Mouse (Mus musculus): Measurements from ENCODE around the gene Larp7. TPM values are rescaled to one million over a fixed set of nuclear protein-coding genes. Genes with fewer than 3 reads are reported as not detected.

Gene Larp7
- polyA plus RNA-seq, 1 experiment from 2014 or later: 86.7 TPM

DNA sequence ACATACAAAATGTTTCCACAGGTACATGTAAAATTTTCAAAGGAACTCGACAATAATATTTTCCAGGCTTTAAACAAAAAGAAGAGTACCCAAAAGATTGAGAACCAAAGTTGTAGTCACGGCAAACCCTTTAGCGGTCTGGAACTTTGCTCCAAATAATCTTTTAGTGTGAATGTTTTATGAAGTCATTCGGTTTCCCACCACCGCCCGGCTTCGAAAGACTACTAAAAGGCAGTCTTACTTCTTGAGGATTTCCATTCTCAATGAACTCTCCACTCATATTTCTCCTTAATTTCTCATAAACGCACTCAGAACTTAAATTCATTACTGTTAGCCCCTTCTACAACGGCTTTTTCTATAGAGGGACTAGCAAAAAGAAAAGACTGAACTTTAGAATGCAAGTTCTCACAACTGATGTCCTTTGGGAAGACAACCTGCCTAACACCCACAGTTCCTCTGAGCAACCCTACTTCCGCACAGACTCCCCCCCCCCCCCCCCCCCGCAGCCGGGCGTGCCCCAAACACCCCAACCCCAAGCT lies 646 bp downstream of the Larp7 start:
- Histone ChIP-seq H3K4me2 (ENCODE audit: low read depth, low read length) (peak overlapping the region; percentile 19), H3K4me3 (ENCODE audit: low read depth, low read length) (peak overlapping the region; percentile 72), H3K36me3 (replicated peaks; ENCODE audit: control insufficient read depth, insufficient read depth, low read depth, low read length) (no peaks in the 10 kb centered on the region; the same call in 1 of the 2 replicates), H3K4me1 (ENCODE audit: control insufficient read depth, insufficient read depth, low read length) (no peaks in the 10 kb centered on the region), H3K27me3 (ENCODE audit: control insufficient read depth, insufficient read depth, low read length) (no peaks in the 10 kb centered on the region), H3K27ac (replicated peaks; ENCODE audit: low read depth, low read length) (no peak overlapping the region), H3K9me3 (replicated peaks; ENCODE audit: control insufficient read depth, low read length) (no peaks in the 10 kb centered on the region), H3K9ac (replicated peaks; ENCODE audit: low read length) (peak overlapping the region; percentile 79)
- ATAC-seq (replicated peaks; ENCODE audit: insufficient number of reproducible peaks, low FRiP score, low TSS enrichment, low read depth): no peak
- 7% methylated on average over 13 of the region's 13 CpGs for WGBS
- DNase-seq (ENCODE audit: low spot score): no peak

DNA sequence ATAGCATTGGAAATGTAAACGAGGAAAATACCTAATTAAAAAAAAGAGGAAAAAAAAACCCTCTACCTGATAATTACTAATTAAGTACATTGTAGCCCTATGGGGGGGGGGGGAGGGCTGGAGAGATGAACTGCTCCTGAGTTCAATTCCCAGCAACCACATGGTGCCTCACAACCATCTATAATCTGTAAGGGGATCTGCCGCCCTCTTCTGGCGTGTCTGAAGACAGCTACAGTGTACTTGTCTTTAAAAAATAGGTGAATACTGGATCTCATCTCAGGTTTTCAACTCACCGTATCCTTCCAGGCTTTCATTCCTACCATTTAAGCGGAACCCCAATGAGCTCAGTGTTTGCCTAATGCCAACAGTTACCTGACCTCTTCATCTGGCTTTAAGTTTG lies 5.3 kb downstream of the Larp7 start:
- no peaks in the 10 kb centered on the region for H3K27me3 ChIP-seq (ENCODE audit: control insufficient read depth, insufficient read depth, low read length)
- H3K27ac ChIP-seq (replicated peaks; ENCODE audit: low read depth, low read length): no peak overlapping the region
- H3K9me3 ChIP-seq (replicated peaks; ENCODE audit: control insufficient read depth, low read length): no peaks in the 10 kb centered on the region
- no peaks in the 10 kb centered on the region for H3K4me1 ChIP-seq (ENCODE audit: control insufficient read depth, insufficient read depth, low read length)
- DNase-seq (ENCODE audit: low spot score) (peak; percentile 57), ATAC-seq (replicated peaks; ENCODE audit: insufficient number of reproducible peaks, low FRiP score, low TSS enrichment, low read depth) (no peak)
- H3K36me3 ChIP-seq (replicated peaks; ENCODE audit: control insufficient read depth, insufficient read depth, low read depth, low read length): peaks cover 5% of the 10 kb centered on the region
- WGBS: 28% methylated on average over 5 of the region's 5 CpGs
- no peak overlapping the region for H3K4me2 ChIP-seq (ENCODE audit: low read depth, low read length)
- H3K9ac ChIP-seq (replicated peaks; ENCODE audit: low read length): no peak overlapping the region
- H3K4me3 ChIP-seq (ENCODE audit: low read depth, low read length): no peak overlapping the region

DNA sequence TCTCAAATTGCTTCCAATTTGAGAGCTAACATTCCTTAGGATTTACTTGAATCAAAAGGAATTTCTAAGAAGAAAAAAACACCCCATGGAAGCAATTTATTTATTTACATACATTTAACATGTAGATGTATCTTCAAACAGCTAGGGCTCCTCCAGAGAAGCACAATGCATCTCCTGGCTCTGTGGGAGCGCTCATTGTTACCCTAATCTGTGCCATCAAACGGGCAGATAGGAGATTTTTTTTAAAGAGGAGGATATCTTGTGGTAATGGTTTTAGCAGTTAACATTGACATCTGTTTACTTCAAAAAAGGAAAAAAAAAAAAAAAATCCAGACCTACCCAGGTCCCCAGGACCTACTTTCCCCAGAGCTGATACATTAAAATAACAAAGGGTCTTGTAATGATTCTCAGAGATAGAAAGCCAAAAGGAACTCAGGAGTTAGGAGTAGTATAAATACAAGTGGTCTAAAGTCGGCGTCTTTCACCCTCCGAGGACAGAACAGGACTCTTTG lies 8.5 kb downstream of the Larp7 start:
- H3K36me3 ChIP-seq (replicated peaks; ENCODE audit: control insufficient read depth, insufficient read depth, low read depth, low read length): peaks cover 5% of the 10 kb centered on the region
- 28% methylated on average over 5 of the region's 5 CpGs for WGBS
- no peak for ATAC-seq (replicated peaks; ENCODE audit: insufficient number of reproducible peaks, low FRiP score, low TSS enrichment, low read depth)

DNA sequence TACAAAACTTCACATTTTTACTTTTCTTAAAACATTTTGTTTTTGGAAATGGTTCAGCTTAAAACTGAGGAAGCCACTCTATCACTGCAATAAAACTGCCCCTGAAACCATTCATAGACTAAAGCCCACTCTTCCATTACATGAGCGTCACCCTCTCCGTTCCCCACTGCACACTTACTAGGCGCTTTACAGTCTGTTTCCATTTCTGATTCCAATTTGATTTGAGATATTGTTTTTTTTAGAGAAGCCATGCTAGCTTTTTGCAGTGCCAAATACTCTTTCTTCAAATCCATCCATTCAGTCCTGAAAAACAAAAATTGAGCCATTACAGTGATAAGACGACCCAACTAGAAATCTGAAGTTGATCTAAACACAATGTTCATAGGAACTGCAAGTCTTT lies 9.2 kb downstream of the Larp7 start:
- Histone ChIP-seq H3K27me3 (ENCODE audit: control insufficient read depth, insufficient read depth, low read length) (no peaks in the 10 kb centered on the region), H3K4me2 (ENCODE audit: low read depth, low read length) (no peak overlapping the region), H3K36me3 (replicated peaks; ENCODE audit: control insufficient read depth, insufficient read depth, low read depth, low read length) (peaks cover 5% of the 10 kb centered on the region), H3K9me3 (replicated peaks; ENCODE audit: control insufficient read depth, low read length) (no peaks in the 10 kb centered on the region), H3K4me3 (ENCODE audit: low read depth, low read length) (no peak overlapping the region), H3K27ac (replicated peaks; ENCODE audit: low read depth, low read length) (no peak overlapping the region), H3K9ac (replicated peaks; ENCODE audit: low read length) (no peak overlapping the region), H3K4me1 (ENCODE audit: control insufficient read depth, insufficient read depth, low read length) (no peaks in the 10 kb centered on the region)
- 75% methylated on average over 4 of the region's 4 CpGs for WGBS
- DNase-seq (ENCODE audit: low spot score): no peak
- ATAC-seq (replicated peaks; ENCODE audit: insufficient number of reproducible peaks, low FRiP score, low TSS enrichment, low read depth): no peak

More for the DNA sequence above, 8.5 kb downstream of the Larp7 start:
- Histone ChIP-seq H3K27ac (replicated peaks; ENCODE audit: low read depth, low read length) (no peak overlapping the region), H3K9ac (replicated peaks; ENCODE audit: low read length) (no peak overlapping the region), H3K4me1 (ENCODE audit: control insufficient read depth, insufficient read depth, low read length) (no peaks in the 10 kb centered on the region), H3K4me2 (ENCODE audit: low read depth, low read length) (no peak overlapping the region), H3K9me3 (replicated peaks; ENCODE audit: control insufficient read depth, low read length) (no peaks in the 10 kb centered on the region), H3K4me3 (ENCODE audit: low read depth, low read length) (no peak overlapping the region), H3K27me3 (ENCODE audit: control insufficient read depth, insufficient read depth, low read length) (no peaks in the 10 kb centered on the region)
- DNase-seq (ENCODE audit: low spot score): no peak

DNA sequence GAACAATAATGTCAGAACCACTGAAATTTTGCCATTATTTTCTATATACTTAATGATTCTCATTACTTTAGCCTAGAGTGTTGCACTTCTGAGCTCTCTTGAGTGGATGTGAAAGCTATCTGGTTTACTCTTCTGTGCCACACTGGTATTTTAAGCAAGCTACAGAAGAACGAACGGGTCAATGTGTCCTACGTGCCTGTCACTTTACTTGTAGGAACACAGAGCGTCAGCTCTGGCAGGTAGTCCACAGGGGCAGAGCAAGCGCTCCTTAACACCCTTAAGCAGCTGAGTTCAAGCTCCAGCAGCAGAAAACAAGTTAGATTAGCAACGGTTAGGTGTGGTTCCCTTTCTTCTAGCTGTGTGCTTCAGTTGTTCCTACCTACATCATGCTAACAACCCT lies 14.0 kb downstream of the Larp7 start:
- Histone ChIP-seq H3K4me1 (ENCODE audit: control insufficient read depth, insufficient read depth, low read length) (no peaks in the 10 kb centered on the region), H3K36me3 (replicated peaks; ENCODE audit: control insufficient read depth, insufficient read depth, low read depth, low read length) (peaks cover 2% of the 10 kb centered on the region; the same call in 1 of the 2 replicates), H3K9ac (replicated peaks; ENCODE audit: low read length) (no peak overlapping the region), H3K4me2 (ENCODE audit: low read depth, low read length) (no peak overlapping the region), H3K9me3 (replicated peaks; ENCODE audit: control insufficient read depth, low read length) (no peaks in the 10 kb centered on the region), H3K4me3 (ENCODE audit: low read depth, low read length) (no peak overlapping the region), H3K27ac (replicated peaks; ENCODE audit: low read depth, low read length) (no peak overlapping the region), H3K27me3 (ENCODE audit: control insufficient read depth, insufficient read depth, low read length) (no peaks in the 10 kb centered on the region)
- DNase-seq (ENCODE audit: low spot score): no peak
- WGBS: 69% methylated on average over 6 of the region's 6 CpGs
- no peak for ATAC-seq (replicated peaks; ENCODE audit: insufficient number of reproducible peaks, low FRiP score, low TSS enrichment, low read depth)

DNA sequence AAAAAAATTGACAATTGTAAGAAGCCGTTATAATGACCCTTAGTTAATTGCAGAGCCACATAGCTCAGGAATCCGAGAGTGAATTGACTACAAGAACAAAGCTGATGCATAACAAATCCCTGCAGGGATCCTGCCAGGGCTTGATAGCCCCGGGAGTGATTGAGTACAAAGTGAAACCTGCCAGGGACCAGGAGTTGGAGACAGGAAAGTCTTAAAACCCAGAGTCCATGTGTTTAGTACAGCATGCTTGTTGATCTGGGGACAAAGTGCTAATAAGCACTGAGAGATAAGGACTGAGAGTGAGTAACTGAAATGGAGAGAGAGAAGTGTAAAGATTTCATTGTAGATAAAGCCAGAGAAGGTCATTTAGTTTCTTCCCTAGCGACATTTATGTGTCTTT lies 22.9 kb downstream of the Larp7 start:
- no peak overlapping the region for H3K27ac ChIP-seq (replicated peaks; ENCODE audit: low read depth, low read length)
- DNase-seq (ENCODE audit: low spot score): no peak
- no peak overlapping the region for H3K4me3 ChIP-seq (ENCODE audit: low read depth, low read length)
- no peak for ATAC-seq (replicated peaks; ENCODE audit: insufficient number of reproducible peaks, low FRiP score, low TSS enrichment, low read depth)
- no peak overlapping the region for H3K4me2 ChIP-seq (ENCODE audit: low read depth, low read length)
- no peaks in the 10 kb centered on the region for H3K4me1 ChIP-seq (ENCODE audit: control insufficient read depth, insufficient read depth, low read length)
- H3K9me3 ChIP-seq (replicated peaks; ENCODE audit: control insufficient read depth, low read length): no peaks in the 10 kb centered on the region
- H3K36me3 ChIP-seq (replicated peaks; ENCODE audit: control insufficient read depth, insufficient read depth, low read depth, low read length): no peaks in the 10 kb centered on the region
- no peaks in the 10 kb centered on the region for H3K27me3 ChIP-seq (ENCODE audit: control insufficient read depth, insufficient read depth, low read length)
- 14% methylated on average over 4 of the region's 4 CpGs for WGBS
- no peak overlapping the region for H3K9ac ChIP-seq (replicated peaks; ENCODE audit: low read length)

DNA sequence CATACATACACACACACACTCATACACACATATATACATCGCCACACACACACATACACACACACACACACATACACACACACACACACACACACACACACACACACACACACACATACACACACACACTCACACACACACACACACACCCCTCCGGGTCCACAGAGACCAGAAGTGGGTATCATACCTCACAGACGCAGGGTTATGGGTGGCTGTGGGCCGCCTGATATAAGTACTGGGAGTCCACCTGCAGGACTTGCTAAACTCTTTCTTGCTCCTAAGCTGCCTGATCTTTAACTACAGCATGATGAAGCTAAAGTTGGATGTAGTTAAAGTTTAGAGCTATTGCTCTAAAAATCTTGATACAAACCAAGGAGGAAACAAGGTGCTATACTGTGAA lies 23.3 kb downstream of the Larp7 start:
- H3K4me2 ChIP-seq (ENCODE audit: low read depth, low read length): no peak overlapping the region
- no peaks in the 10 kb centered on the region for H3K4me1 ChIP-seq (ENCODE audit: control insufficient read depth, insufficient read depth, low read length)
- H3K9me3 ChIP-seq (replicated peaks; ENCODE audit: control insufficient read depth, low read length): no peaks in the 10 kb centered on the region
- ATAC-seq (replicated peaks; ENCODE audit: insufficient number of reproducible peaks, low FRiP score, low TSS enrichment, low read depth) (no peak), DNase-seq (ENCODE audit: low spot score) (no peak)
- H3K4me3 ChIP-seq (ENCODE audit: low read depth, low read length): no peak overlapping the region
- no peaks in the 10 kb centered on the region for H3K27me3 ChIP-seq (ENCODE audit: control insufficient read depth, insufficient read depth, low read length)
- no peaks in the 10 kb centered on the region for H3K36me3 ChIP-seq (replicated peaks; ENCODE audit: control insufficient read depth, insufficient read depth, low read depth, low read length)
- H3K9ac ChIP-seq (replicated peaks; ENCODE audit: low read length): no peak overlapping the region
- WGBS: 76% methylated on average over 4 of the region's 4 CpGs
- no peak overlapping the region for H3K27ac ChIP-seq (replicated peaks; ENCODE audit: low read depth, low read length)

DNA sequence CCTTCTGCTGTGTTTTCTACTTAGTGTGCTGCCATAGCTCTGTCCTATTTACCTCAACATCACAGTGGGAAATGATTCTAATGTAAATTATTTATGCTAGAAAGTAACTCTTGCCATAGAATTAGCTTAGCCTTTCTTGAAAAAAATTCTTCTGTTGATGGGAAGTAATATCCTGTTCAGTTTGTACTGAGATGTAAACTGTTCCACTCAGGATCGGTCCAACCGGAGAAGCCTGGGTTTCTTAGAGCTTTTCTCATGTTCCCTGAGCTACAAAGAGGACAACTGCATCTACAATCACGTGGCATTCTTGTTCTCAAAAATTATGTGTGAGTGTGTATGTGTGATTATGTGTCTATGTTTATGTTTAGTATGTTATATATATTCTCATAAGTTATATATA lies 23.9 kb downstream of the Larp7 start:
- Histone ChIP-seq H3K9me3 (replicated peaks; ENCODE audit: control insufficient read depth, low read length) (no peaks in the 10 kb centered on the region), H3K4me3 (ENCODE audit: low read depth, low read length) (no peak overlapping the region), H3K36me3 (replicated peaks; ENCODE audit: control insufficient read depth, insufficient read depth, low read depth, low read length) (no peaks in the 10 kb centered on the region), H3K27ac (replicated peaks; ENCODE audit: low read depth, low read length) (no peak overlapping the region), H3K9ac (replicated peaks; ENCODE audit: low read length) (no peak overlapping the region), H3K4me1 (ENCODE audit: control insufficient read depth, insufficient read depth, low read length) (no peaks in the 10 kb centered on the region), H3K4me2 (ENCODE audit: low read depth, low read length) (no peak overlapping the region), H3K27me3 (ENCODE audit: control insufficient read depth, insufficient read depth, low read length) (no peaks in the 10 kb centered on the region)
- DNase-seq (ENCODE audit: low spot score) (no peak), ATAC-seq (replicated peaks; ENCODE audit: insufficient number of reproducible peaks, low FRiP score, low TSS enrichment, low read depth) (no peak)
- 89% methylated on average over 3 of the region's 3 CpGs for WGBS

Data from embryonic facial prominence, embryonic 11.5 days (tissue).